Mouse (Mus musculus): ENCODE data around the gene Mbnl1.

Gene Mbnl1

GRCm38 (mm10) chr3:60517234-60517787 lies 44.7 kb downstream of the Mbnl1 start:
- no peak for DNase-seq (ENCODE audit: low read depth, low spot score)

- no peak for DNase-seq (ENCODE audit: low read depth, low spot score)
Observed at GRCm38 (mm10) chr3:60519337-60519736, 46.7 kb downstream of the Mbnl1 start.

- no peak for DNase-seq (ENCODE audit: low read depth, low spot score)
Observed at GRCm38 (mm10) chr3:60524127-60524526, 51.5 kb downstream of the Mbnl1 start.

DNA sequence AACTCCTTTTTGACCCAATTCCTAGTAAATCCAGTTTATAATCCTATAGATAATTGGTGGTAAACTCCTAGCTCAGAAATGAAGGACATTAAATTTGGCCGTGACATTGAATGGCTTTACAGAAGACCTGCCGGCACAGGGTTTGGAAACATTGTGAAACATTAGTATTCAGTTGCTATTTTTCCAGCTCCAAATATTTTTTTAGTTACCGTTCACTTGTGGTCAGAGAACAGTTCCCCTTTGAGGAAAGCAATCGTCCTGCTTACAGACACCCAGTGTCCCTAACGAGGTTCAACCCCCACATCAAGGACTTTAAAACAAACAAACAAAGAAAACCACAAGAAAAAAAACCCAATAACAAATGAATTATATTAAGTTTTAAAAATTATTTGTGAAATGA lies 58.7 kb downstream of the Mbnl1 start:
- DNase-seq (ENCODE audit: low read depth, low spot score), result peak; percentile 39

GRCm38 (mm10) chr3:60531826-60532225 lies 59.2 kb downstream of the Mbnl1 start:
- no peak for DNase-seq (ENCODE audit: low read depth, low spot score)

GRCm38 (mm10) chr3:60535224-60535623 lies 62.6 kb downstream of the Mbnl1 start:
- no peak for DNase-seq (ENCODE audit: low read depth, low spot score)

DNA sequence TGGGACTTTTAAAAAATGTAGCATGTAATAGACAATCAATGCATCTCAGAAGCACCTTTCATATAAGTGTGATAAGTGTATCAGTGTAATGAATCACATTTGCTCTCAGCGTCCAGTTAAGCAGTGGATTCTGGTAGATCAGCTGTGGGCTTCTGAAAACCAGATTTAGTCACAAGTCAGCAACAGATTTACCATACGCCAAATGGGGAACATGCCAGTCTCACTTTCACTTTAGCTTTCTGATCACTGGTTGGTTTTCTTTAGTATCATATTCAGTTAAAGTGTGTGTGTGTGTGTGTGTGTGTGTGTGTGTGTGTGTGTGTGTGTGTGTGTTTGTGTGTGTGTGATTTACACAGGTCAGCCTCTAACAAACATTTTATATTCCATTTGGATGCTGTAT lies 64.4 kb downstream of the Mbnl1 start:
- DNase-seq (ENCODE audit: low read depth, low spot score), result no peak

GRCm38 (mm10) chr3:60538214-60538971 lies 65.8 kb downstream of the Mbnl1 start:
- DNase-seq (ENCODE audit: low read depth, low spot score), result no peak

DNA sequence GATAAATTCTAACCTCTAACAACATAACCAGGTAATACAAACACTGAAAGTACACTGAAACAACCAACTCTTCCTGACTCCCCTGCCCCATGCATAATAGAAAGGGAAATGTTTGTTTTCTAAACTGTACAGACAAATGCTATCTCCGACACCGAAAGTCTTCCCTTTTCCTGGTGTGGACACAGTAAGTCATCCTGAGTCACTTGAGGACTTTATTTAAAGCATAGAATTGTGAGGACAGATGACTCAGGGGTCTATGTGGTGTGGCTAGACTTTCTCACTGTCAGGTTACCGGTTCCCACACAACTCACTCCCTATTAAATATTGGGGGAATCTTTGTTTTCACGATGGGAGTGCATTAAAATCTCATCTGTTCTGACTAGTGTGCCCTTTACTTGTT lies 68.5 kb downstream of the Mbnl1 start:
- DNase-seq (ENCODE audit: low read depth, low spot score), result no peak

DNA sequence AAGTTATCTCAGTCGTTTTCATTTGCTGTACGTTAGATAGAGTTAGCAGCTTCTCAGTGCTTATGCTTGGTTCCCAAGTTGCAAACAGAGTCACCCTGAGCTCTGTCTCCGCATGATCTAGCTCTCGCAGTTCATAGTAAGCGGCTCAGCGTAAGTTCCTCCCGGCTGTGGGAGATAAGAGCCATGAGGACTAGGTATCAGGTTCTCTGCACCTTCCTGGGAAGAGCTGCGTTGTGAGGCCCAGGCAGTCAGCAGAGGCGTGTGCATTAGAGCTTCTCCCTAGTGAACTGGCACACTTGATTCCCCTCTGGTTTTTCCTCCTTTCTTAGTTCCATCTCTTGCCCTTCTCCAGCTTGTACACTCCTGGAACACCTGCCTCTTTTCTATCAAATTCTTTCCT lies 73.6 kb downstream of the Mbnl1 start:
- DNase-seq (ENCODE audit: low read depth, low spot score), result no peak

- no peak for DNase-seq (ENCODE audit: low read depth, low spot score)
Observed at GRCm38 (mm10) chr3:60546904-60547303, 74.3 kb downstream of the Mbnl1 start.

DNA sequence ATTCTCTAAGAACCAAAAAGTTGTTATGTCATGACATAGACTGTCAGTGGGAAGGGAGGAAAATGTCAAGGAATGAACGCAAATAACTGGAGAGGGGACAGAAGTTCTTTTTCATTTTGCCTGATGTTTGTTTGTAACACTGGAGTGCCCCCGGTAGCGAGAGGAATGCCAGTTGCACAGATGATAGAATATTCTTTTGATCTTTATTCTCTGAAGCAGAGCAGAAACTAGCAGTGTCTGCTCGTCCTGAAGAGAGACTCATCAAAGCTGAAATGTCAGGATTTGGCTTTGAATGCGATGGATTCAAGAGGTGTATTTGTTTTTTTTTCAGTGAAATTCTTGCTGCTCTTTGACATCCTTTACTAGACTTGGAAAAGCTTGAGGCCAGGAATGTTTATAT lies 77.9 kb downstream of the Mbnl1 start:
- no peak for DNase-seq (ENCODE audit: low read depth, low spot score)

GRCm38 (mm10) chr3:60551650-60552049 lies 79.0 kb downstream of the Mbnl1 start:
- DNase-seq (ENCODE audit: low read depth, low spot score), result no peak

DNA sequence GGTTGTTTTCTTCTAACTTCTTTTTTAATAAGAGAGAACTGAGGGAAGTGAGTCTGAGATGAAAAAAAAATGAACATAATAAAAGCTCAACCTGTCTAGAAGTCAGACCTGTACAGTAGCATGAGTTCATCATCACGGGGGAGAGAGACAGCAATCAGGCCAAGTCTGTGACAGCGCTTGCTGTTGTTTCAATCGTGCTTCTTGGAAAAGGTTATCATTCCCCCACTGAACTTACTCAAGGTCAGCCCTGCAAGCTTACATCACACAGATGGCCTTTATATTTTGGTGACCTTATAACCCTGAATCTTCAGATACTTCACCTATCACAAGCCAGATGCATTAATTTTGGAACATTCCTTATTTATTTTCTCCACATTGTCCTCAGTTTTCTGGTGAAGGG lies 80.4 kb downstream of the Mbnl1 start:
- DNase-seq (ENCODE audit: low read depth, low spot score), result no peak

- DNase-seq (ENCODE audit: low read depth, low spot score), result no peak
Observed at GRCm38 (mm10) chr3:60556596-60556995, 84.0 kb downstream of the Mbnl1 start.

GRCm38 (mm10) chr3:60558252-60558862 lies 85.7 kb downstream of the Mbnl1 start:
- no peak for DNase-seq (ENCODE audit: low read depth, low spot score)

DNA sequence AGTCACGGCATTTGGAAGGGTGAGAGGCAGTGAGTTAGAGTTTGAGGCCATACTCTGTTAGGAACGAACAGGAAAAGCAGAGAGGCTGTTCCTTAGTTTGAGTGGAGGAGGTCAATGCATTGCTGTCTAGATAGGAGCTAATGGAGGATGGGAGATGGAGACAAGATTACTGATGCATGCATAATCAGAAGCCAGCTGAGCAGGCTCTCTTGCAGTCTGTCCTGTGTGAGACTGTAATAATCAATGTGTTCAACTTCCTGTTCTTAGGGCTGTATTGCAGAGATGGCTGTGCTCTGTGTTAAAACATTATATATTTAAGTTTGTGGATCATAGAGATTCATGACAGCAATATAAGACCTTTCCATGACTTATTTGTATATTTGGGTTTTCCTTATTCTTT lies 87.1 kb downstream of the Mbnl1 start:
- no peak for DNase-seq (ENCODE audit: low read depth, low spot score)

GRCm38 (mm10) chr3:60563529-60564243 lies 91.1 kb downstream of the Mbnl1 start:
- no peak for DNase-seq (ENCODE audit: low read depth, low spot score)

- no peak for DNase-seq (ENCODE audit: low read depth, low spot score)
Observed at GRCm38 (mm10) chr3:60564244-60564643, 91.6 kb downstream of the Mbnl1 start.

GRCm38 (mm10) chr3:60565204-60565603 lies 92.6 kb downstream of the Mbnl1 start:
- no peak for DNase-seq (ENCODE audit: low read depth, low spot score)

DNA sequence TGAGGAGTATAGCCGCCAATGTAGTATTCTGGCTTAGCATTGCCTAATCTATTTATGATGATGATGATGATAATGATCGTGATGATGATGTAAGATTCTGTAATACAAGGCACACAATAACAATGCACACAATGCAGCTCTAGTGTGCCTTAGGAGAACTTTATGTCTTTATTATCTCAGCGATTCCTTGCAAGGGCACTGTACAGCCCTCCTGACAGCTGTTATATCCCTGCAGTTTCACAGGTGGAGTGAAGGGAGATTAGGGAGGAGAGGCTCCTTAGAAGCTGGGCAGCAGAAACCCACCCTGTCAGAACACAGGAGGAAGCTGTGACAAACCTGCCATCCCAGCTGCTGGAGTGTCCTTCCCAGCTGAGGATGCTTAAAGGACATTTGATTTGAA lies 93.3 kb downstream of the Mbnl1 start:
- DNase-seq (ENCODE audit: low read depth, low spot score), result no peak

DNA sequence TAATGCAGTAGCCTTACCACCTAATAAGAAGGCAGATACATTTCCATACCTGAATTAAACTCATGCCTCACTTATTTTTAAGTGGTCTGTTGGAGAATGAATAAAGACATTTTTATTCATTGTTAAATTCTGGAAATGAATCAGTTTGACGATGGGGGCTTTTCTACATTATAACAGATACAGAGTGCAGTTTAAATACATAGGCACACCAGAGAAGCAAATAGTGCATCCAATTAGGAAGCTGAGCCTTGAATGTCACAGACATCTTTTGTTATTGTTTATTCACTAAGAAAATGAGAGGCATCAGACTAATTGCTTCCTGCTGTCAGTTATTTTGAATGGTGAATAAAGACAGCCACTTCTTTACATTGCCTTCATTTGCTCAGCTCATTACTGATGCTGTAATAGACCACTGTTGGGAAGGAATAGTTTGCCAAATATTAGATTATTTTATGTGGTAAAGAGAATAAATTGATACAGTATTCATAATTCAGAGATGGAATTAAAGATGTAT lies 95.6 kb downstream of the Mbnl1 start:
- no peak for DNase-seq (ENCODE audit: low read depth, low spot score)

Data from retina, adult 2 months (tissue).